8 mouse cellular contexts compared by ENCODE assay signal in the genomic region with DNA sequence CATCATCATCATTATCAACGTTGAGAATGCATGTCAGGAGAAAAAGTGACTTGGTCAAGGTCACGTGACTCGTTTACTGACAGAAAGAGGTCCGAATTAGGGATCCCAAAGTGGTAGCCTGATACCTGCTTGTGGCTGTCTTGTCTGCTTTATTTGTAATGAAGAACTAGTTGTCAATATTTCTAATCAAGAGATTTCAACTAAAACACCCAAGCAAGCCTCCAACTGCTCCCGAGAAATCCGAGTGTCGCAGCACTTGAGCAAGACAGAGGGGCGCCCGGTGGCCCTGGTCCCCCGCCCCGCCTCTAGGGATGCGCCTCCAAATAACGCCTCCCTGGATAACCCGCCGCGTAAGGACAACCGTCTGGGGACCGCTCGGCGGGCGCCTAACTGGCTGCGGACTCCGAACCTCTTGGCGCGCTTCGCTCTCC. TPM values are rescaled to one million over a fixed set of nuclear protein-coding genes. Genes with fewer than 3 reads are reported as not detected.
DNase-seq lines count a peak whose midpoint lies in the region; ATAC-seq and TF ChIP-seq lines count a peak whose summit lies in the region.

No protein-coding gene starts in this region.

- peak overlapping the region; percentile 84 for H3K9ac ChIP-seq in heart, embryonic 15.5 days
- H3K9ac ChIP-seq in heart, postnatal 0 days (replicated peaks; ENCODE audit: low read depth, low read length) = peak overlapping the region; percentile 82

- no peak for TF ChIP-seq CTCF in bone marrow, adult 2 months (IDR thresholded peaks at IDR 0.05; ENCODE audit: control insufficient read depth, insufficient read depth, low read length)
- no peak for TF ChIP-seq CTCF in heart, postnatal 0 days (IDR thresholded peaks at IDR 0.05; ENCODE audit: low read depth)

- 2% methylated on average over 26 of the region's 26 CpGs for WGBS in heart, embryonic 15.5 days
- 4% methylated on average over 26 of the region's 26 CpGs for WGBS in bone marrow, adult 2 months
- WGBS in heart, postnatal 0 days = 3% methylated on average over 26 of the region's 26 CpGs

- H3K27me3 ChIP-seq in heart, embryonic 15.5 days = no peaks in the 10 kb centered on the region
- H3K27me3 ChIP-seq in heart, postnatal 0 days (ENCODE audit: control insufficient read depth, insufficient read depth, low read length) = no peaks in the 10 kb centered on the region
- peaks cover 43% of the 10 kb centered on the region for H3K27me3 ChIP-seq in megakaryocyte, embryonic 14.5 days (replicated peaks)

- no peaks in the 10 kb centered on the region for H3K36me3 ChIP-seq in heart, embryonic 15.5 days
- no peaks in the 10 kb centered on the region for H3K36me3 ChIP-seq in heart, postnatal 0 days (replicated peaks; ENCODE audit: control insufficient read depth, insufficient read depth, low read length)
- H3K36me3 ChIP-seq in megakaryocyte, embryonic 14.5 days (replicated peaks; ENCODE audit: low read length) = no peaks in the 10 kb centered on the region

- peak; percentile 71; the same call in 1 of the 2 replicates for ATAC-seq in heart, embryonic 15.5 days (replicated peaks; ENCODE audit: insufficient number of reproducible peaks, insufficient read depth, low FRiP score, low read depth)
- peak; percentile 66 for ATAC-seq in heart, postnatal 0 days (ENCODE audit: insufficient read depth, low read depth)

- H3K9me3 ChIP-seq in heart, embryonic 15.5 days (replicated peaks) = no peaks in the 10 kb centered on the region
- H3K9me3 ChIP-seq in heart, postnatal 0 days (replicated peaks; ENCODE audit: control insufficient read depth, low read length) = no peaks in the 10 kb centered on the region
- H3K9me3 ChIP-seq in megakaryocyte, embryonic 14.5 days = peaks cover 17% of the 10 kb centered on the region

- no peak for TF ChIP-seq EP300 in heart, postnatal 0 days (IDR thresholded peaks at IDR 0.05; ENCODE audit: low read depth)

- no peak for DNase-seq in heart, postnatal 4 days
- no peak for DNase-seq in heart, postnatal 0 days (ENCODE audit: low spot score)
- DNase-seq in right cerebral cortex, postnatal 10 days (ENCODE audit: low spot score in 2 of 2) = no peak
- DNase-seq in layer of hippocampus, postnatal 36 days = no peak
- DNase-seq in kidney, adult 18-20 months = no peak

- H3K4me2 ChIP-seq in heart, embryonic 15.5 days = peak overlapping the region; percentile 85
- peak overlapping the region; percentile 83 for H3K4me2 ChIP-seq in heart, postnatal 0 days (ENCODE audit: low read depth, low read length)

- TF ChIP-seq POLR2A in bone marrow, adult 2 months (IDR thresholded peaks at IDR 0.05; ENCODE audit: borderline replicate concordance, control insufficient read depth, low read depth, low read length) = no peak

- peak overlapping the region; percentile 85 for H3K4me3 ChIP-seq in heart, embryonic 15.5 days
- peak overlapping the region; percentile 55 for H3K4me3 ChIP-seq in bone marrow, adult 2 months (replicated peaks; ENCODE audit: control insufficient read depth, low read depth, low read length)
- peak overlapping the region; percentile 77 for H3K4me3 ChIP-seq in heart, postnatal 0 days (ENCODE audit: low read depth, low read length)
- H3K4me3 ChIP-seq in megakaryocyte, embryonic 14.5 days (replicated peaks) = peak overlapping the region; percentile 89

- H3K27ac ChIP-seq in heart, embryonic 15.5 days = peak overlapping the region; percentile 89
- peak overlapping the region; percentile 65; the same call in 1 of the 2 replicates for H3K27ac ChIP-seq in bone marrow, adult 2 months (ENCODE audit: control insufficient read depth, insufficient read depth, low read depth, low read length, poor library complexity)
- peak overlapping the region; percentile 84 for H3K27ac ChIP-seq in heart, postnatal 0 days (ENCODE audit: low read depth)

- 0 out of 2 replicates have a peak, but pooled peaks cover 5% of the 10 kb centered on the region for H3K4me1 ChIP-seq in heart, embryonic 15.5 days (replicated peaks)
- no peaks in the 10 kb centered on the region for H3K4me1 ChIP-seq in bone marrow, adult 2 months (ENCODE audit: control insufficient read depth, insufficient read depth, low read length)
- H3K4me1 ChIP-seq in heart, postnatal 0 days (ENCODE audit: control insufficient read depth, insufficient read depth) = peaks cover 11% of the 10 kb centered on the region; the same call in 1 of the 2 replicates
- peaks cover 11% of the 10 kb centered on the region for H3K4me1 ChIP-seq in megakaryocyte, embryonic 14.5 days

RNA-seq across cellular contexts. Expression of a gene that starts 0.5 kb away (rescaled TPM):
- 4.6 and 7.4 TPM in 2 replicates for polyA plus RNA-seq in heart, embryonic 15.5 days (2015; fragmentation: Nextera tagmentation; extraction: Ambion mirVana)
- total RNA-seq in heart, postnatal 4 days (2021) = 1 to 10 TPM; 8.2 to 8.9 TPM
- 1.1 and 5.8 TPM in 2 replicates for polyA plus RNA-seq in bone marrow, adult 2 months (2011; ENCODE audit: insufficient read depth, insufficient read length, low replicate concordance, missing spikeins)
- 5.6 and 5.7 TPM in 2 replicates for total RNA-seq in heart, postnatal 0 days (2014; rRNA removed; ENCODE audit: low replicate concordance)
- 3.1 and 3.5 TPM in 2 replicates for polyA plus RNA-seq in heart, postnatal 0 days (2015; fragmentation: Nextera tagmentation; extraction: Ambion mirVana)
- polyA plus RNA-seq in megakaryocyte, embryonic 14.5 days (2012; ENCODE audit: insufficient read depth, low replicate concordance) = 0.62 TPM in 1 of 2 replicates, not detected in the other
- total RNA-seq in layer of hippocampus, postnatal 36 days (2021) = 10 to 100 TPM; 42.5 to 47.1 TPM

RNA-seq across cellular contexts. Expression of a gene that starts 37.8 kb away (rescaled TPM):
- polyA plus RNA-seq in heart, embryonic 15.5 days (2015; fragmentation: Nextera tagmentation; extraction: Ambion mirVana) = 0.20 and 0.48 TPM in 2 replicates
- total RNA-seq in heart, postnatal 4 days (2021) = not detected
- not detected in 2 replicates for polyA plus RNA-seq in bone marrow, adult 2 months (2011; ENCODE audit: insufficient read depth, insufficient read length, low replicate concordance, missing spikeins)
- total RNA-seq in heart, postnatal 0 days (2014; rRNA removed; ENCODE audit: low replicate concordance) = not detected in 2 replicates
- polyA plus RNA-seq in heart, postnatal 0 days (2015; fragmentation: Nextera tagmentation; extraction: Ambion mirVana) = 0.08 TPM in 1 of 2 replicates, not detected in the other
- not detected in 2 replicates for polyA plus RNA-seq in megakaryocyte, embryonic 14.5 days (2012; ENCODE audit: insufficient read depth, low replicate concordance)
- not detected for total RNA-seq in layer of hippocampus, postnatal 36 days (2021)
